Mouse (Mus musculus) testis, adult 2 months (tissue): Measurements from ENCODE around the gene Negr1.

ENCODE experiments used
- CTCF ChIP-seq: fragments of 200-500 bp; IDR thresholded peaks from 2 replicates; pipeline ENCODE4 v1.5.1; 2012; ENCODE audit warnings: low read depth, mild to moderate bottlenecking, inconsistent platforms, low read length, moderate library complexity; ENCODE audit not compliant: control insufficient read depth, insufficient read depth, insufficient replicate concordance
- POLR2A ChIP-seq: fragments of 200-500 bp; IDR thresholded peaks from 2 replicates; pipeline ENCODE4 v1.6.1; 2012; ENCODE audit warnings: low read depth, mild to moderate bottlenecking, inconsistent platforms, low read length, moderate library complexity; ENCODE audit not compliant: control insufficient read depth

DNA sequence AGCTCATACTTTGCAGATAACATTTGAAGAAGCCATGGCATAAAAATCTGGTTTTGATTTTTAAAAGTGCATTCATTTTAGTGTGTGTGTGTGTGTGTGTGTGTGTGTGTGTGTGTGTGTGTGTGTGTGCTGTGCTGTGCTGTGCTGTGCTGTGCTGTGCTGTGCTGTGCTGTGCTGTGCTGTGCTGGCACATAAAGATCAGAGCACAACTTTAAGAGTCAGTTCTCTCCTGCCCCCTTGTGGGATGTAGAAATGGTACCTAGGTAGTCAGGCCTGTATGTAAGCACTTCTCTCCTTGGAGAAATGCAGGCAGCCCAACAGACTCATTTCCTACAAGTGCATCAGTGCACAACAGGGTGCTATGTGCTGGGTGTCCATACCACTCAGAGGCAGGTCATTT is 547.7 kb downstream of the Negr1 start:
- TF ChIP-seq CTCF (no peak), POLR2A (no peak)
